ENCODE assay signal across 11 mouse cellular contexts in the genomic region with DNA sequence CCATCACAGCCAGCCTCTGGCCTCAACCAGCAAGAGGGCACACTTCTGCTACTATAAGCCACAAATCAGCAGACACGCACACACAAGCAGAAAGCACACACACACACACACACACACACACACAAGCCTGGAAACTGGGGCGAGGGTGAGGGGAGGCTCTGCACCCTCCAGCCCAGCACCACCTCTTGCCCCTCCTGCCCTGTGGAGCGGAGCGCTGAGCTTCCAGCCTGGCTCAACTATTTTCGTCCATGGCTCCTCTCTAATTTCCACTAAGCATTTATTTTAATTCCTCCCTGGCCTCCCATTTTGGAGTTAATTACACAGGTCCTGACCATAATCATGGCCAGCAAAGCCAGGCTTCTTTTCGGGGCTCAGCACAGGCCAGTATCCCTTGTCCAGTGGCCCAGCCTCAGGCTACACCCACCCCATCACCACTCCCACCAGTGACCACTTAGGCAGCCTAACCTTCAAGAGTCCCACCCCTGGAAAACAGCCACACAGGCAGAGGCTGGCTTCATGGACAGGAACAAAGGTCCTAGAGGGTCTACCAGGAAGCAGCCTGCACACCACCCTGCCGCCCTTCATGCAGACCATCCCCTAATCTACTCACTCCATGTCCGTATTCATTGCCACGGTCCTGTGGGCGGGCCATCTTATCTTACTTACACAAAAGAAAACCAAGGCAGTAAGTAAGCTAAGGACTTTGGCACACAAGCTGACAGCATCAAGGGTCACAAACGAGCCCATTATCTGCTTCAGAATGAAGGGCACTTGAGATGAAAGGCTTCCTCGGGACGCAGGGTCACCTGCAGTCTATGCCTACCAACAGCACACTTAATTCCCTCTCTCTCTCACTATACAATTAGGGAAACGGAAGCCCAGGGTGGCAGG. TPM values are rescaled to one million over a fixed set of nuclear protein-coding genes. Genes with fewer than 3 reads are reported as not detected.
A peak's percentile ranks its signal among the peaks of the same experiment; 100 is the strongest.
DNase-seq lines count a peak whose midpoint lies in the region; ATAC-seq lines count a peak whose summit lies in the region.
"Had no signal": no experiment of that assay in that cellular context is flagged by ENCODE, and none has a peak within 500 bp of the region (broad histone marks: within the 10 kb centered on the region; RNA-seq: fewer than 3 reads in every experiment).

No protein-coding gene starts in this region.

- H3K4me2 ChIP-seq in midbrain, embryonic 16.5 days (ENCODE audit: low read length), result no peak overlapping the region
- 0 out of 2 replicates have a peak overlapping the region, but pooled peaks have one; percentile 9 for H3K4me2 ChIP-seq in liver, embryonic 16.5 days (ENCODE audit: low read depth, low read length)
- H3K4me2 ChIP-seq in stomach, embryonic 15.5 days, result no peak overlapping the region
- H3K4me2 ChIP-seq: embryonic facial prominence, embryonic 12.5 days had no signal

- peak overlapping the region; percentile 56 for H3K27ac ChIP-seq in heart, embryonic 10.5 days
- peak overlapping the region; percentile 55; the same call in 1 of the 2 replicates for H3K27ac ChIP-seq in midbrain, embryonic 10.5 days (replicated peaks)
- no peak overlapping the region for H3K27ac ChIP-seq in midbrain, embryonic 16.5 days (ENCODE audit: low read length)
- H3K27ac ChIP-seq in liver, embryonic 16.5 days (ENCODE audit: low read length), result no peak overlapping the region
- H3K27ac ChIP-seq in stomach, embryonic 15.5 days, result peak overlapping the region; percentile 36; the same call in 1 of the 2 replicates
- H3K27ac ChIP-seq: embryonic facial prominence, embryonic 12.5 days had no signal

- no peak for DNase-seq in heart, embryonic 10.5 days (ENCODE audit: low spot score)
- DNase-seq in heart, adult 8-10 months (ENCODE audit: low spot score), result no peak
- DNase-seq in midbrain, embryonic 10.5 days (ENCODE audit: low spot score), result no peak
- DNase-seq in left cerebral cortex, postnatal 25 days (ENCODE audit: low spot score in 2 of 2), result no peak
- no peak for DNase-seq in layer of hippocampus, adult 9-11 months
- DNase-seq: gastrocnemius, postnatal 14 days had no signal

- peaks cover 7% of the 10 kb centered on the region; the same call in 1 of the 2 replicates for H3K36me3 ChIP-seq in heart, embryonic 10.5 days
- H3K36me3 ChIP-seq in midbrain, embryonic 10.5 days, result peaks cover 34% of the 10 kb centered on the region
- H3K36me3 ChIP-seq in midbrain, embryonic 16.5 days (ENCODE audit: control insufficient read depth, insufficient read depth, low read length), result no peaks in the 10 kb centered on the region
- no peaks in the 10 kb centered on the region for H3K36me3 ChIP-seq in liver, embryonic 16.5 days (ENCODE audit: control insufficient read depth, insufficient read depth)
- no peaks in the 10 kb centered on the region for H3K36me3 ChIP-seq in stomach, embryonic 15.5 days

- ATAC-seq in midbrain, embryonic 16.5 days, result no peak; the same call in 1 of the 2 replicates
- ATAC-seq in liver, embryonic 16.5 days (ENCODE audit: low read depth), result peak; percentile 31
- peak; percentile 68 for ATAC-seq in stomach, embryonic 15.5 days (ENCODE audit: insufficient read depth, low FRiP score, low read depth)
- ATAC-seq: inflammation-experienced regulatory T-cells, adult 6 months had no signal

- H3K9me3 ChIP-seq in heart, embryonic 10.5 days, result no peaks in the 10 kb centered on the region
- no peaks in the 10 kb centered on the region; the same call in 1 of the 2 replicates for H3K9me3 ChIP-seq in midbrain, embryonic 10.5 days (replicated peaks)
- no peaks in the 10 kb centered on the region for H3K9me3 ChIP-seq in midbrain, embryonic 16.5 days (replicated peaks; ENCODE audit: control insufficient read depth, low read length, poor library complexity, severe bottlenecking)
- no peaks in the 10 kb centered on the region for H3K9me3 ChIP-seq in liver, embryonic 16.5 days (replicated peaks; ENCODE audit: control insufficient read depth, low read length)
- no peaks in the 10 kb centered on the region for H3K9me3 ChIP-seq in stomach, embryonic 15.5 days
- H3K9me3 ChIP-seq: embryonic facial prominence, embryonic 12.5 days had no signal

- no peaks in the 10 kb centered on the region; the same call in 1 of the 2 replicates for H3K27me3 ChIP-seq in heart, embryonic 10.5 days (ENCODE audit: insufficient read depth, poor library complexity, severe bottlenecking)
- H3K27me3 ChIP-seq in midbrain, embryonic 10.5 days (ENCODE audit: low read depth, poor library complexity, severe bottlenecking), result no peaks in the 10 kb centered on the region
- H3K27me3 ChIP-seq in midbrain, embryonic 16.5 days (ENCODE audit: control insufficient read depth, insufficient read depth, low read depth, low read length), result no peaks in the 10 kb centered on the region
- H3K27me3 ChIP-seq in liver, embryonic 16.5 days (ENCODE audit: control insufficient read depth, insufficient read depth, low read depth, low read length), result no peaks in the 10 kb centered on the region
- no peaks in the 10 kb centered on the region for H3K27me3 ChIP-seq in stomach, embryonic 15.5 days (replicated peaks)
- H3K27me3 ChIP-seq: embryonic facial prominence, embryonic 12.5 days had no signal

- H3K4me3 ChIP-seq in heart, embryonic 10.5 days, result peak overlapping the region; percentile 16; the same call in 1 of the 2 replicates
- H3K4me3 ChIP-seq in midbrain, embryonic 10.5 days, result no peak overlapping the region
- H3K4me3 ChIP-seq in midbrain, embryonic 16.5 days (ENCODE audit: low read depth, low read length), result no peak overlapping the region
- H3K4me3 ChIP-seq in liver, embryonic 16.5 days (ENCODE audit: low read depth, low read length), result no peak overlapping the region
- no peak overlapping the region for H3K4me3 ChIP-seq in stomach, embryonic 15.5 days (replicated peaks)
- H3K4me3 ChIP-seq: embryonic facial prominence, embryonic 12.5 days had no signal

- intact Hi-C loops in left cerebral cortex, postnatal 25 days (cut with DNase I), result no loop called here

- 34% methylated on average over 14 of the region's 14 CpGs for WGBS in heart, embryonic 10.5 days
- 51% methylated on average over 14 of the region's 14 CpGs for WGBS in midbrain, embryonic 10.5 days
- WGBS in midbrain, embryonic 16.5 days, result 36% methylated on average over 14 of the region's 14 CpGs
- WGBS in liver, embryonic 16.5 days (ENCODE audit: insufficient replicate concordance), result 38% methylated on average over 14 of the region's 14 CpGs
- 56% methylated on average over 14 of the region's 14 CpGs for WGBS in stomach, embryonic 15.5 days

- H3K4me1 ChIP-seq in heart, embryonic 10.5 days, result peaks cover 69% of the 10 kb centered on the region
- peaks cover 66% of the 10 kb centered on the region for H3K4me1 ChIP-seq in midbrain, embryonic 10.5 days
- H3K4me1 ChIP-seq in midbrain, embryonic 16.5 days (ENCODE audit: control insufficient read depth, insufficient read depth, low read length), result peaks cover 25% of the 10 kb centered on the region
- peaks cover 21% of the 10 kb centered on the region for H3K4me1 ChIP-seq in liver, embryonic 16.5 days (ENCODE audit: control insufficient read depth, low read depth, low read length)
- peaks cover 23% of the 10 kb centered on the region for H3K4me1 ChIP-seq in stomach, embryonic 15.5 days

- H3K9ac ChIP-seq in midbrain, embryonic 16.5 days (ENCODE audit: low read depth, low read length), result no peak overlapping the region
- H3K9ac ChIP-seq in liver, embryonic 16.5 days (ENCODE audit: low read depth, low read length), result no peak overlapping the region
- no peak overlapping the region for H3K9ac ChIP-seq in stomach, embryonic 15.5 days
- H3K9ac ChIP-seq: embryonic facial prominence, embryonic 12.5 days had no signal

RNA-seq across cellular contexts. Expression of gene Vav2, which starts 37.3 kb away (rescaled TPM):
- polyA plus RNA-seq in heart, embryonic 10.5 days (2016; fragmentation: Nextera tagmentation; extraction: Ambion mirVana), result 5.1 and 8.1 TPM in 2 replicates
- 10 to 100 TPM in 3 of 4 experiments, 1 to 10 TPM in 1; 8.2 to 13.1 (median 12.1) TPM for total RNA-seq in heart, adult 8-10 months (2022)
- 11.4 and 13.3 TPM in 2 replicates for polyA plus RNA-seq in midbrain, embryonic 10.5 days (2016; fragmentation: Nextera tagmentation; extraction: Ambion mirVana)
- polyA plus RNA-seq in midbrain, embryonic 16.5 days (2015; fragmentation: Nextera tagmentation; extraction: Ambion mirVana), result 9.2 and 12.6 TPM in 2 replicates
- polyA plus RNA-seq in liver, embryonic 16.5 days (2015; fragmentation: Nextera tagmentation; extraction: Ambion mirVana), result 4.9 and 5.9 TPM in 2 replicates
- polyA plus RNA-seq in stomach, embryonic 15.5 days (2015; fragmentation: Nextera tagmentation; extraction: Ambion mirVana), result 7.0 and 7.8 TPM in 2 replicates
- 10 to 100 TPM; 11.0 to 11.8 TPM for total RNA-seq in left cerebral cortex, postnatal 25 days (2021)

RNA-seq across cellular contexts. Expression of gene Brd3os, which starts 52.6 kb away (rescaled TPM):
- 2.3 and 3.3 TPM in 2 replicates for polyA plus RNA-seq in heart, embryonic 10.5 days (2016; fragmentation: Nextera tagmentation; extraction: Ambion mirVana)
- total RNA-seq in heart, adult 8-10 months (2022), result 1 to 10 TPM; 1.2 to 2.0 (median 1.9) TPM
- 9.2 and 11.9 TPM in 2 replicates for polyA plus RNA-seq in midbrain, embryonic 10.5 days (2016; fragmentation: Nextera tagmentation; extraction: Ambion mirVana)
- polyA plus RNA-seq in midbrain, embryonic 16.5 days (2015; fragmentation: Nextera tagmentation; extraction: Ambion mirVana), result 42.0 and 43.0 TPM in 2 replicates
- 0.32 and 0.67 TPM in 2 replicates for polyA plus RNA-seq in liver, embryonic 16.5 days (2015; fragmentation: Nextera tagmentation; extraction: Ambion mirVana)
- polyA plus RNA-seq in stomach, embryonic 15.5 days (2015; fragmentation: Nextera tagmentation; extraction: Ambion mirVana), result 7.1 and 7.2 TPM in 2 replicates
- total RNA-seq in left cerebral cortex, postnatal 25 days (2021), result 10 to 100 TPM; 29.6 to 33.2 TPM
- polyA plus RNA-seq: inflammation-experienced regulatory T-cells, adult 6 months had no signal

Comparison
In these comparisons a context has a peak if more than half of its experiments do, and no peak if none do; other contexts are left out.
1. H3K27ac ChIP-seq: peak in heart, embryonic 10.5 days (single experiment), midbrain, embryonic 10.5 days (single experiment) and stomach, embryonic 15.5 days (single experiment); none in midbrain, embryonic 16.5 days (single experiment) and liver, embryonic 16.5 days (single experiment).